14 mouse cellular contexts compared by ENCODE assay signal in the genomic region with DNA sequence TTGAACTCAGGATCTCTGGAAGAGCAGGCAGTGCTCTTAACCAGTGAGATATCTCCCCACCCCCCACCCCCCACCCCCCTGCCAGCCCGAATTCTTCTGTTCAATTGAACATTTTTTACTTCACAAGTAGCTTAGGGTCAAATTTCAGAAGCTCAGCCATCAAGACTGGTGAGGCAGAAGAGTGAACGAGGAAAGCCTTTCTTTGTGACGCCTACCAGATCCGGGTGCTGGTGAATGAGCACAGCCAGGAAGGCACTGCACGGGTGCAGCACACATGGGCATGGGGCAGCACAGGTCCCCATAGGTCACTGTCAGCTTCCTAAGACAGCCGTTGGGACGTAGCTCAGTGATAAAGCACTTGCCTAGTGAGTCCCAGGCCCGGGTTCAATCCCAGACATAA.
"Had no signal": no experiment of that assay in that cellular context is flagged by ENCODE, and none has a peak within 500 bp of the region (broad histone marks: within the 10 kb centered on the region; RNA-seq: fewer than 3 reads in every experiment).

No protein-coding gene starts in this region.

- H3K36me3 ChIP-seq: liver, embryonic 13.5 days had no signal

- H3K4me3 ChIP-seq: limb, embryonic 12.5 days; liver, embryonic 13.5 days; lung, embryonic 15.5 days; stomach, embryonic 15.5 days had no signal

- DNase-seq: kidney, postnatal 36 days; layer of hippocampus, adult 9-11 months; layer of hippocampus, postnatal 36 days; liver; liver, embryonic 13.5 days; liver, postnatal 0 days; lung, postnatal 36 days; right cerebral cortex, postnatal 14 days; thymus, adult 2 months; thymus, postnatal 25 days had no signal

- H3K9me3 ChIP-seq: liver, embryonic 13.5 days; lung, embryonic 15.5 days; stomach, embryonic 15.5 days had no signal

- H3K27me3 ChIP-seq: limb, embryonic 12.5 days; liver, embryonic 13.5 days; lung, embryonic 15.5 days; stomach, embryonic 15.5 days had no signal

- H3K4me1 ChIP-seq: liver, embryonic 13.5 days; stomach, embryonic 15.5 days had no signal

- ATAC-seq: liver, postnatal 0 days had no signal

- H3K27ac ChIP-seq: kidney, postnatal 0 days; limb, embryonic 12.5 days; liver, embryonic 13.5 days; lung, embryonic 15.5 days; stomach, embryonic 15.5 days had no signal

- H3K9ac ChIP-seq: limb, embryonic 12.5 days; liver, embryonic 13.5 days; liver, postnatal 0 days; lung, embryonic 15.5 days; stomach, embryonic 15.5 days had no signal

- H3K4me2 ChIP-seq: limb, embryonic 12.5 days; liver, embryonic 13.5 days; lung, embryonic 15.5 days; stomach, embryonic 15.5 days had no signal
